Comparison of ENCODE assay signal across 8 mouse cellular contexts in the genomic region with DNA sequence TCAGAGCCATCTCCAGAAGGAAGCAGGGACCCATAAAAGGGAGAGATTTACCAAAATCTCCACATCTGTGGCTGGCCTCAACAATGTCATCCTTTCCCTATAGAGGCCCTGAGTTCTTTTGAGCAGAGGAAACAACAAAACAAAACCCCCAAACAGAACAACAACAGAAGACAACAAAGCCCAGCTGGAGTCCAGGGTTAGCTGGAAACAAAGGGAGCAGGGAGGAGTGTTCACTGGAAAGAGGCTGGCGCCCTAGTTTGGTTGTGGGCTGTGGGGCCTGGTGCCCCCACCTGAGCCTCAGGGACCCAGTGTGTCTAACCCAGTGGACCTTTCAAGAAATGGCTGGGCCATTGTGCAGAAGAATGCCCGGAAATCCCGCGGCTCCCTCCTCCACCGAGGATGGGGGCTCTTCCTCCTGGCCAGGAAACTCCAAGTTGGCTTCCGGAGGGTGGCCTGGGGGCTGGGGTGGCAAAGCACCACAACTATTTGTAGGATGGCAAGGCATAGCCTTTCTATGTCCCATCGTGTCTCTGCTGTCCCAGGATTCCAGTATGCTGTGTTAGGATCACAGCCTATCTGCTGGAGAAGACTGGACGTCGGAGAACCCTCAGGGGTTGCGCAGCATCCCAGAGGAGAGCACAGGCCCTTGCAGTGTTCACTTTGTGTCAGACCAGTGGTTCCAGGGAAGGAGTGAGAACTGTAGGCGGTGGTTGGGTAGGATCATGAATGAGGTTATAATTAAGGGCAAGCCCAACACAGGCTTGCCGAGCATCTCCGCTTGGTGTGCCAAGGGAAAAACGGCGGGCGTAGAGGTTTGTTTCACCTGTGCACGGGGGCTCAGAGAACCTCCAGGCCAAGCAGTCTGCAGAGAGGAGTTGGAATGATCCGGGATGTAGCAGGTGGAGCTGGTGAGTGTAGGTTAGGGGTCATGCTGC. TPM values are rescaled to one million over a fixed set of nuclear protein-coding genes. Genes with fewer than 3 reads are reported as not detected.
DNase-seq lines count a peak whose midpoint lies in the region; ATAC-seq lines count a peak whose summit lies in the region.

No protein-coding gene starts in this region.

- peak; percentile 46 for DNase-seq in adrenal gland, adult 2 months
- DNase-seq in adrenal gland, postnatal 4 days (ENCODE audit: low spot score in 2 of 2) = no peak
- peak; percentile 77 for DNase-seq in heart, adult 8-10 months (ENCODE audit: low spot score)
- peak; percentile 68 for DNase-seq in lung, postnatal 14 days
- no peak for DNase-seq in MN1 (ENCODE audit: low spot score)
- DNase-seq in yolk sac, embryonic 10.5 days (ENCODE audit: low spot score) = no peak

- H3K4me1 ChIP-seq in kidney, embryonic 16.5 days (ENCODE audit: insufficient read depth, low read length) = peaks cover 12% of the 10 kb centered on the region; the same call in 1 of the 2 replicates

- H3K36me3 ChIP-seq in kidney, embryonic 16.5 days (ENCODE audit: insufficient read depth, low read length) = 0 out of 2 replicates have a peak, but pooled peaks cover 4% of the 10 kb centered on the region

- H3K9me3 ChIP-seq in kidney, embryonic 16.5 days (ENCODE audit: low read length) = no peaks in the 10 kb centered on the region

- H3K4me3 ChIP-seq in kidney, embryonic 16.5 days (ENCODE audit: low read length) = peak overlapping the region; percentile 58

- WGBS in kidney, embryonic 16.5 days = 40% methylated on average over 18 of the region's 18 CpGs

- ATAC-seq in kidney, embryonic 16.5 days (ENCODE audit: low FRiP score, low TSS enrichment) = no peak
- ATAC-seq in erythroid progenitor cell, adult 5-6 weeks (replicated peaks; ENCODE audit: low FRiP score, poor library complexity, severe bottlenecking) = no peak

- peaks cover 35% of the 10 kb centered on the region for H3K27me3 ChIP-seq in kidney, embryonic 16.5 days (ENCODE audit: insufficient read depth, low read length)

- H3K9ac ChIP-seq in kidney, embryonic 16.5 days (replicated peaks; ENCODE audit: low read length) = no peak overlapping the region

- H3K4me2 ChIP-seq in kidney, embryonic 16.5 days (replicated peaks; ENCODE audit: low read depth, low read length) = peak overlapping the region; percentile 72

- peak overlapping the region; percentile 61 for H3K27ac ChIP-seq in kidney, embryonic 16.5 days (ENCODE audit: low read length)

RNA-seq across cellular contexts. Expression of a gene that starts 0.8 kb away (rescaled TPM):
- total RNA-seq in adrenal gland, adult 2 months (2021) = 10 to 100 TPM in 1 of 2 experiments, 1 to 10 TPM in 1; 3.5 to 16.9 TPM
- polyA plus RNA-seq in adrenal gland, adult 2 months (2012; rRNA removed) = 68.7 and 108 TPM in 2 replicates
- total RNA-seq in adrenal gland, postnatal 4 days (2021) = 10 to 100 TPM; 66.2 to 68.0 TPM
- 10 to 100 TPM; 13.1 to 24.3 (median 15.1) TPM for total RNA-seq in heart, adult 8-10 months (2022)
- 113 and 128 TPM in 2 replicates for polyA plus RNA-seq in kidney, embryonic 16.5 days (2015; fragmentation: Nextera tagmentation; extraction: Ambion mirVana)
- total RNA-seq in erythroid progenitor cell, adult 5-6 weeks (2015; ENCODE audit: low replicate concordance) = not detected in 2 replicates
- not detected in 2 replicates for total RNA-seq in erythroid progenitor cell, adult 5-6 weeks (2017; ENCODE audit: low replicate concordance)

RNA-seq across cellular contexts. Expression of a gene that starts 35.7 kb away (rescaled TPM):
- 100 to 1,000 TPM; 102 to 115 TPM for total RNA-seq in adrenal gland, adult 2 months (2021)
- polyA plus RNA-seq in adrenal gland, adult 2 months (2012; rRNA removed) = 19.9 and 27.1 TPM in 2 replicates
- 100 to 1,000 TPM; 120 to 130 TPM for total RNA-seq in adrenal gland, postnatal 4 days (2021)
- 10 to 100 TPM; 52.6 to 58.4 (median 55.9) TPM for total RNA-seq in heart, adult 8-10 months (2022)
- 83.0 and 89.8 TPM in 2 replicates for polyA plus RNA-seq in kidney, embryonic 16.5 days (2015; fragmentation: Nextera tagmentation; extraction: Ambion mirVana)
- 59.5 and 75.3 TPM in 2 replicates for total RNA-seq in erythroid progenitor cell, adult 5-6 weeks (2015; ENCODE audit: low replicate concordance)
- total RNA-seq in erythroid progenitor cell, adult 5-6 weeks (2017; ENCODE audit: low replicate concordance) = 87.2 and 92.1 TPM in 2 replicates

RNA-seq across cellular contexts. Expression of a gene that starts 35.9 kb away (rescaled TPM):
- total RNA-seq in adrenal gland, adult 2 months (2021) = 1 to 10 TPM; 5.8 to 8.7 TPM
- polyA plus RNA-seq in adrenal gland, adult 2 months (2012; rRNA removed) = 4.8 and 5.7 TPM in 2 replicates
- total RNA-seq in adrenal gland, postnatal 4 days (2021) = 10 to 100 TPM; 18.0 to 19.7 TPM
- total RNA-seq in heart, adult 8-10 months (2022) = 1 to 10 TPM; 1.9 to 3.0 (median 2.3) TPM
- polyA plus RNA-seq in kidney, embryonic 16.5 days (2015; fragmentation: Nextera tagmentation; extraction: Ambion mirVana) = 52.1 and 53.1 TPM in 2 replicates
- total RNA-seq in erythroid progenitor cell, adult 5-6 weeks (2015; ENCODE audit: low replicate concordance) = 66.7 and 83.3 TPM in 2 replicates
- 61.0 and 72.0 TPM in 2 replicates for total RNA-seq in erythroid progenitor cell, adult 5-6 weeks (2017; ENCODE audit: low replicate concordance)

Comparison
In these comparisons a context has a peak if more than half of its experiments do, and no peak if none do; other contexts are left out.
1. DNase-seq: peak in adrenal gland, adult 2 months (single experiment), heart, adult 8-10 months (single experiment) and lung, postnatal 14 days (single experiment); none in adrenal gland, postnatal 4 days (0 of 2), MN1 (single experiment) and yolk sac, embryonic 10.5 days (single experiment).
2. RNA of a gene that starts 0.8 kb away (total RNA-seq): 66.2 to 68.0 TPM in adrenal gland, postnatal 4 days, 3.5 to 16.9 TPM in adrenal gland, adult 2 months and 13.1 to 24.3 TPM in heart, adult 8-10 months; not detected in erythroid progenitor cell, adult 5-6 weeks; every median in the first group is over 4 times any median in the second.